10 mouse cellular contexts compared by ENCODE assay signal in genomic region chr1:177323366-177323765, GRCm38 (mm10).
DNase-seq lines count a peak whose midpoint lies in the region; ATAC-seq and TF ChIP-seq lines count a peak whose summit lies in the region.
"Had no signal": no experiment of that assay in that cellular context is flagged by ENCODE, and none has a peak within 500 bp of the region (broad histone marks: within the 10 kb centered on the region; RNA-seq: fewer than 3 reads in every experiment).

No protein-coding gene starts in this region.

- peak overlapping the region; percentile 90 for H3K4me2 ChIP-seq in kidney, embryonic 16.5 days (replicated peaks; ENCODE audit: low read depth, low read length)
- H3K4me2 ChIP-seq in embryonic facial prominence, embryonic 15.5 days (replicated peaks): peak overlapping the region; percentile 89
- H3K4me2 ChIP-seq in intestine, embryonic 14.5 days (ENCODE audit: low read length): peak overlapping the region; percentile 94
- H3K4me2 ChIP-seq in midbrain, postnatal 0 days (ENCODE audit: low read depth, low read length, poor library complexity, severe bottlenecking): peak overlapping the region; percentile 76

- H3K9me3 ChIP-seq in kidney, embryonic 16.5 days (ENCODE audit: low read length): no peaks in the 10 kb centered on the region
- no peaks in the 10 kb centered on the region for H3K9me3 ChIP-seq in embryonic facial prominence, embryonic 15.5 days (replicated peaks)
- H3K9me3 ChIP-seq in intestine, embryonic 14.5 days (ENCODE audit: control insufficient read depth, low read length): no peaks in the 10 kb centered on the region
- no peaks in the 10 kb centered on the region for H3K9me3 ChIP-seq in midbrain, postnatal 0 days (ENCODE audit: low read length)

- H3K4me1 ChIP-seq in kidney, embryonic 16.5 days (ENCODE audit: insufficient read depth, low read length): peaks cover 3% of the 10 kb centered on the region; the same call in 1 of the 2 replicates
- peaks cover 2% of the 10 kb centered on the region; the same call in 1 of the 2 replicates for H3K4me1 ChIP-seq in kidney, adult 2 months (ENCODE audit: control insufficient read depth, insufficient read depth, low read length)
- H3K4me1 ChIP-seq in embryonic facial prominence, embryonic 15.5 days: peaks cover 14% of the 10 kb centered on the region; the same call in 1 of the 2 replicates
- H3K4me1 ChIP-seq in intestine, embryonic 14.5 days (replicated peaks; ENCODE audit: control insufficient read depth, insufficient read depth, low read length): no peaks in the 10 kb centered on the region
- H3K4me1 ChIP-seq in midbrain, postnatal 0 days (ENCODE audit: insufficient read depth, low read length): no peaks in the 10 kb centered on the region; the same call in 1 of the 2 replicates

- H3K36me3 ChIP-seq in kidney, embryonic 16.5 days (ENCODE audit: insufficient read depth, low read length): no peaks in the 10 kb centered on the region
- no peaks in the 10 kb centered on the region for H3K36me3 ChIP-seq in kidney, adult 2 months (ENCODE audit: control insufficient read depth, insufficient read depth, low read length)
- H3K36me3 ChIP-seq in embryonic facial prominence, embryonic 15.5 days: no peaks in the 10 kb centered on the region
- H3K36me3 ChIP-seq in intestine, embryonic 14.5 days (ENCODE audit: control insufficient read depth, insufficient read depth, low read length): no peaks in the 10 kb centered on the region
- H3K36me3 ChIP-seq in midbrain, postnatal 0 days (ENCODE audit: insufficient read depth, low read length): no peaks in the 10 kb centered on the region
- H3K36me3 ChIP-seq: G1E had no signal

- DNase-seq in kidney, adult 2 months: no peak
- DNase-seq in intestine, embryonic 14.5 days (ENCODE audit: low spot score): no peak
- DNase-seq in midbrain, postnatal 0 days (ENCODE audit: low spot score): no peak
- no peak for DNase-seq in embryo, embryonic 11 days
- no peak for DNase-seq in adrenal gland, postnatal 36 days
- DNase-seq in cerebellum, postnatal 10 days: no peak
- DNase-seq: gastrocnemius, postnatal 10 days had no signal

- no peak for TF ChIP-seq POLR2A in kidney, adult 2 months (IDR thresholded peaks at IDR 0.05; ENCODE audit: low read depth, low read length)

- no peak overlapping the region for H3K9ac ChIP-seq in kidney, embryonic 16.5 days (replicated peaks; ENCODE audit: low read length)
- H3K9ac ChIP-seq in embryonic facial prominence, embryonic 15.5 days: no peak overlapping the region
- H3K9ac ChIP-seq in intestine, embryonic 14.5 days (ENCODE audit: low read length): no peak overlapping the region
- H3K9ac ChIP-seq in midbrain, postnatal 0 days (replicated peaks; ENCODE audit: low read length, poor library complexity, severe bottlenecking): peak overlapping the region; percentile 39; the same call in 1 of the 2 replicates

- WGBS in kidney, embryonic 16.5 days: 59% methylated on average over 4 of the region's 4 CpGs
- WGBS in kidney, adult 2 months: 77% methylated on average over 4 of the region's 4 CpGs
- 55% methylated on average over 4 of the region's 4 CpGs for WGBS in embryonic facial prominence, embryonic 15.5 days
- WGBS in intestine, embryonic 14.5 days: 73% methylated on average over 4 of the region's 4 CpGs
- 40% methylated on average over 4 of the region's 4 CpGs for WGBS in midbrain, postnatal 0 days

- TF ChIP-seq CTCF in kidney, adult 2 months (conservative IDR thresholded peaks at IDR 0.05; ENCODE audit: insufficient read depth, insufficient read length, low read depth, low read length): no peak
- no peak for TF ChIP-seq CTCF in midbrain, postnatal 0 days (IDR thresholded peaks at IDR 0.05)

- peak overlapping the region; percentile 53; the same call in 1 of the 2 replicates for H3K4me3 ChIP-seq in kidney, embryonic 16.5 days (ENCODE audit: low read length)
- no peak overlapping the region for H3K4me3 ChIP-seq in kidney, adult 2 months (ENCODE audit: insufficient read depth, low read depth, low read length)
- H3K4me3 ChIP-seq in embryonic facial prominence, embryonic 15.5 days (replicated peaks): peak overlapping the region; percentile 48
- H3K4me3 ChIP-seq in intestine, embryonic 14.5 days (ENCODE audit: low read depth, low read length): peak overlapping the region; percentile 38; the same call in 1 of the 2 replicates
- peak overlapping the region; percentile 46; the same call in 1 of the 2 replicates for H3K4me3 ChIP-seq in midbrain, postnatal 0 days (ENCODE audit: low read depth, low read length)

- H3K27me3 ChIP-seq in kidney, embryonic 16.5 days (ENCODE audit: insufficient read depth, low read length): no peaks in the 10 kb centered on the region
- 0 out of 2 replicates have a peak, but pooled peaks cover 3% of the 10 kb centered on the region for H3K27me3 ChIP-seq in kidney, adult 2 months (replicated peaks; ENCODE audit: control insufficient read depth, insufficient read depth, low read length)
- H3K27me3 ChIP-seq in embryonic facial prominence, embryonic 15.5 days: no peaks in the 10 kb centered on the region
- 0 out of 2 replicates have a peak, but pooled peaks cover 2% of the 10 kb centered on the region for H3K27me3 ChIP-seq in intestine, embryonic 14.5 days (replicated peaks; ENCODE audit: control insufficient read depth, insufficient read depth, low read length)
- H3K27me3 ChIP-seq in midbrain, postnatal 0 days (ENCODE audit: insufficient read depth, low read length): no peaks in the 10 kb centered on the region

- H3K27ac ChIP-seq in kidney, embryonic 16.5 days (ENCODE audit: low read length): no peak overlapping the region
- no peak overlapping the region for H3K27ac ChIP-seq in kidney, adult 2 months (ENCODE audit: insufficient read depth, low read depth, low read length)
- H3K27ac ChIP-seq in embryonic facial prominence, embryonic 15.5 days (replicated peaks): no peak overlapping the region
- no peak overlapping the region for H3K27ac ChIP-seq in intestine, embryonic 14.5 days (ENCODE audit: low read depth)
- peak overlapping the region; percentile 12; the same call in 1 of the 2 replicates for H3K27ac ChIP-seq in midbrain, postnatal 0 days (ENCODE audit: low read depth, low read length)

- no peak; the same call in 1 of the 2 replicates for ATAC-seq in kidney, embryonic 16.5 days (ENCODE audit: low FRiP score, low TSS enrichment)
- ATAC-seq in embryonic facial prominence, embryonic 15.5 days (ENCODE audit: insufficient number of reproducible peaks, low FRiP score, low TSS enrichment, low read depth): no peak
- ATAC-seq in intestine, embryonic 14.5 days (replicated peaks; ENCODE audit: low FRiP score, low TSS enrichment, low read depth): no peak
- ATAC-seq in midbrain, postnatal 0 days (ENCODE audit: low FRiP score): no peak
